Mouse (Mus musculus) lung, postnatal 10 days (tissue): ENCODE measurements at regions not wholly inside any gene's neighbourhood (a gene's known extent, or its start where the extent isn't known, plus 50 kb on each side); places are given as distances from the start of the nearest gene placed in this dataset.

Source experiments
- DNase-seq: peaks from one replicate; pipeline ENCODE4 v3.0.0; 2021

DNA sequence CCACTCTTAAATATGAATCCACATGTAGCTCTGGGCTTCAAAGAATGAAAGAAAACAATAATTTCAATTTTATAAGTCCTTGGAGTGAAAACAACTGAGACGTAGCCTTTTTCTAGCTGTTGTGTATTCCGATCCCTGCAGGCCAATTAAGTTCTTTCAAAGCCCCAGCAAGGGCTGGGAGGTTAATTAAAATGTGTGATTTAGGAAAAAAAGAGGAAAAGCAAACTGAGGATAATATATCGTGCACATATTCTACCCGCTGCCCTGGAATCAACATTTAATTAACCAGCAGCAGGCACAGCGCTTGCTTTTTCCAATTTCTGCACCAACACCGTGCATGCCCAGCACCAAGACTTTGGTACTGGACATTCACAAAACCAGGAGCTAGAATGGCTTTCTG lies 167.0 kb downstream of the Nectin3 start:
- no peak for DNase-seq

DNA sequence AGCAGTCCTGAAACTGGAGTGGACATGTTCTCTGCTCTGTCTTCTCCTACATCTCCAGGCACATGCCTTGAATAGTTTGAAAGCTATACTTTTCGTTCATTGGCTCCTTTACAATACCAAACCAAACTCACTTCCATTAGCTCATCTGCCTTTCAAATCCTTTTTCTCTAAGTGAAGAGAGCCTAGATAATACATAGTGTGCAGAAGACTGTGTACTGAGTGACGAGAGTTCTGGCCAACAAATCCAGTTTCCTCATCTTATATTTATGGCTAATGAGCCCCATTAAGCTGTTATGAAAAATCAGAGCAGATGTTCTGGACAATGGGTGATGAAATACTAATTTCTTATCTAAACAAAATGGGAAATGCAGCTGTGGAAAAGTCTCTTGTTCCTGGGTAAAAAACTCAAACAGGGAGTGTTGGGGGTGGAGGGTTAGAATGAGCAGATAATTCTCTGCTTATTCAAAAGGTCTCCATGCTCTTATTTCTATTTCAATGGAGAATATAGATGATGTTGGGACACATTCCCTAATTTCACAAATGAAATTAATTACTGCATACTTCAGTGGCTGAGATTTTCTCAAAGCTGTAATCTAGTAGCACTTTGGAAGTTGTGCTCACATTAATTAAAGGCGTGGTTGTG lies 144.3 kb upstream of the Gm4737 start:
- DNase-seq = no peak

DNA sequence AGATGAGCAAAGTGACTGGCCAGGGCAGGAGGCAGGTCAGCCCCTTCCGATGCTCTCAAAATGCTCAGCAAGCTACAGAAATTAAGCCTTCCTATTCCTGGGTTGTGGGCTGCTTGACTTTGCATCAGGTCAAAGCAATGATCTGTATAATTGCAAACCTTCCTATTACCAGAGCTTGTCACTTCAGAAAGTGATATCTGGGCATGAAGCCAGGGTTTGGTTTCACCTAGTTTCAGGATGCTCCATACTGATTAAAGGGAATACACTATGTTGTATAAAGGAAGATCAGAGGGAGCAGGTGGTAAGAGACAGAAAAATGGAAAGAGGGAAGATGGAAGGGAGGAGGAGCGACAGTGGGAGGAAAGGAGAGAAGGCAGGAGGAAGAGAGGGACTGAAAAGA lies 142.3 kb upstream of the Gm4737 start:
- DNase-seq = no peak

DNA sequence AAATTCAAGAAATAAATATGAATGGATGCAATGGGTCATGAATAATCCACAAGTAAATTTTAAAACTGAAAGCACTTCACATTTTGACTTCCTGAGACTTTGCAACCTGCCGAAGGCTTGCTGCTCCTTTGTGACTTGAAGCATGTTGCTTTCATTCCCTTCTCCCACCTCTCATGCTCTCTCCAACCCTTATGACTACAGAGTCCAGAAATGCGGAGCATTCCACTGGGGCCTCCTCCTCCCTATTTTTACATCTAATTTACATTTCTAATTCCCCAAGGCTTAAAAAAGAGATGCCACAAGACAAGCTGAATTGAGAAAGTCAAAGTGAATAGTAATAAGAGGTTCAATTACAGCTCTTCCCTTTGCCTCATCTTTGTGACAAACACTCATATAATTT lies 141.5 kb upstream of the Gm4737 start:
- no peak for DNase-seq

- no peak for DNase-seq
Observed at GRCm38 (mm10) chr16:46293831-46294230, 139.0 kb upstream of the Gm4737 start.

DNA sequence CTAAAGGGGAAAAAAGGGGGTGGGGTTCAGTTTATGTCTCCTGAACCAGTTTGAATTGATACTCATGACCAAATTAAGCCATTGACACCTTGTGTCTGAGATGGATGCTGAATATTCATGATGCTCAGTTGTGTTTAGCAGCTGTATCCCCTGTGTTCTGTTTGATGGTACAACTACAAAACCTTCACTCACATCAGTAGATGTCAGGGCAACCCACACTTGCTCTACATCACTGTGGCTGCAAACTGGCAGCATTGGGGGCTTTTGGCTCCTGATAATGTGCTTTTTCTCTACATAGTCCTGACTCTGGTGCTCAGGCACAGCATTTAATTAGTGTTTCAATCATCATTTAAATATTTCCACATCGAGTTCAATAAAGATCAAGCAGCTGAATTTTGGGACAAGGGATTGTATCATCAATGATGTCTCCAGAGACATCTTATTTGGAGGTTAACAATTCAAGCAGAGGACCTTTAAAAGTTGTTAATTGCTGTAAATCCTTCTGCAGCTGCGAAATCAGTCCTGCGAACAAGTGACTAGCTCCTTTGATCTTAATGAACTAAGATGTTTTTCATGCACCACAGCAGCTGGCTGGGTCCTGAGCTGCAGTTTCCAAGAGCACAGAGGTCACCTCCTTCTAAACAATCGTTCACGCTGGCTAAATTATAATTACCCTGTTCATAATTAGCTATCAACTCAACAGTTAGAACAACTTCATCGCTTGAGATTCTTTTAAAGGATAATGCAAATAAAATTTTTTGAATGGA lies 136.4 kb upstream of the Gm4737 start:
- no peak for DNase-seq

DNA sequence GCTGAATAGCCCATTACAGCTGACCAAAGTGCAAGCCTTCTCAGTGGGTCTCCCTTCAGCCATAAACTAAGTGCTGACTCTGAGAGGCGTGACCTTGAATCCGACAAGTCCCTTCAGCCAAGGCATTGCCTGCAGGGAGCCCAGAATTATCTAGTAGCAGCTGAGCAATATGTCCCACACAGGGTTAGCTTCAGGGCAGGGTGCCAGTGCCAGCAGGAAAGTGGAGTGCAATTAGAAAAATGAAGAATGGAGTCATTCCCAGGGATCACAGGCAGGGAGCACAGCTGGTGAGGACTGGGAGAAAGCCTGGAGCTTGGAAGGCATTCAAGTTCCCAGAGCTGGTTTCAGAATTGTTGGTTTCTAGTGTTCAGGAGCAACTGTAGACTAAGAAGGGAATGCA lies 135.3 kb upstream of the Gm4737 start:
- DNase-seq = peak; percentile 53

DNA sequence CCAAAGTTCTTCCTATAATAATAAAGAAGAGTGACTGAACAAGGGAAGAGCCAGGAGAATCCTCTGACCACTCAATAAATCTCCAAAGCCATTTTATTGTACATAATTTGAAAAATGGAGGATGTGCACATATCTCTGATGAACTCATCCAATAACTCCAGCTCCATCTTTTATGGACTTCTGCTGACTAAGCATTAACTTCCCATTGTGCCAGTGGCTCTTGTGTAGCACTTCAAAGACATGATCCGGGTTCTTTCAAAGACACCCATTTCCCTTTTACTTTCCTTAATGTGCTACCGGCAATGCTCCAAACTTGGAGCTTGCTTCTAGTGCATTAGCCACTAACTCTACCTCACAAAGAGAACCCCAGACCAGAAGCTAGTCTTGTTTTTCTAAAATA lies 112.7 kb upstream of the Gm4737 start:
- DNase-seq = no peak

DNA sequence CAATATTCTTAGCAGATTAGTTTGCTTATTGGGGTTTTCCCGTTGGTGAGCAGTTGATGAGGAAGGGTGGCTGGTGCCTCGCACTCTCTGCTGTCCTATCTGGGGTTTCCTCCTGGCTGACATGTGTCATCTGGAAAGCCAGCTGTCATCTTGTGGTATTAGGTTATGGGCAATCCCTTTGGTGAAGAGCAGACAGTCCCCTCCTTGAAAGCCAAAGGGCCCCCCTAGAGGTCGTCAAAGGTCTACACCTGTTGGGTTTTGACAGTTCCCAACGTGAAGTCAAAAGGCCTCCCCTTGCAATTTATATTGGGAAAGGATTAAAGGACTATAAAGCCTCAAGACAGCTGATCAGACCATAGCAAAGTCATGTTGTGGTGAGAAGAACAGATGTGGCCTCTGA lies 96.8 kb upstream of the Gm4737 start:
- DNase-seq = no peak

GRCm38 (mm10) chr16:46250943-46251342 lies 96.1 kb upstream of the Gm4737 start:
- DNase-seq = no peak

DNA sequence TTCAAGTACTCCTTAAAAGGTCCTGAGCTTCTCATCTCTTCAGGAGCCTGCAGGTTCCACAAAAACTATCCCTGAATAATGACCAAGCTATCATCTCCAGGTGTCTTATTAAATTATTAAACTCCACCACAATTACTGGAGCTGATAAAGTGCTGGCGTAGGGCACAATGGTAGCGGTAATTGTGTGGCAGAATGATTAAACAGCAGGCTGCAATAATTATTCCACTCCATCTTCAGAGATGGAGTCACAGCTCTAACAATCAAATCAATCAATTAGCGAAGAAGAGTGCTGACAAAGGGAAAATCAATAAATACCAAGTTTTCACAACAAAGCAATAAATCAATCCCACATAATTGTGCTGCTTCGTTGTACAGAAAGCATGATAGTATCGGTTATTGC lies 90.7 kb upstream of the Gm4737 start:
- no peak for DNase-seq

DNA sequence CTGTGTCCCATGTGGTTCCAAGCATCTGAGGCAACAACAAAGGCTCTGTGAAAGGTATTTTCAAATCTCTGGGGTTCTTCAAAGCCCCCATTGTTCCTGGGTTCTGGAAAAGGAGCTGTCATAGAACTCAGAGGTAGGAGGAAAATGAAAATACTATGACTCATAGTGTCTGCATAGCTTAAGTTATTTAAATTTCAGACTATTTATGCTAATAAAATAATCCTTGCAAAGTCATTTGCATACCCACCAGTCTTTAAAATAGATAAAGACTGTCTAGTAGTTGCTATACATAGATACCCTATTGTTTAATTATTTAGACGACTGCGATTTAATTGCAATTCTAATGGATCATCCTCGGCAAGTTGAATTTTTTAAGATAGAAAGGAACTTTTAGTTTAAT lies 73.9 kb upstream of the Gm4737 start:
- no peak for DNase-seq

- no peak for DNase-seq
Observed at GRCm38 (mm10) chr16:46223084-46223600, 68.3 kb upstream of the Gm4737 start.

GRCm38 (mm10) chr16:46212504-46212903 lies 57.6 kb upstream of the Gm4737 start:
- DNase-seq = no peak

DNA sequence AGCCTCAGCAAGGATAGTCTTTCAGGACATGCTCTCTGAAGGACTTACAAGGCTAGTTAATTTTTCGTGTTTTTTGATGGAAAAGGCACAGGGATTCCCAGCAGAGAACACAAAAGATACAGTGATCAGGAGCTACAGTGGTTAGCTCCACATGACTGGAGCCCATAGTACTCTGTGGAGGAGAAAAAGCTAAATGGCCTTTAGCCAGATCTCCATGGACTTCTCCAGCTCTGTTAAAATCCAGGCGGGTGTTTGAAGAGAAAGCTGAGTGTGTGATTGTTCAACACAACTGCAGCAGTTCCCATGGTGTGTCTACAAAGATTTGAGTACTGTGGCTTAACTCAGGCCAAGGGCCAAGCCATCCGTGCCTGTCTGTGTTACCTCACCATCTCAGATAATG lies 57.0 kb upstream of the Gm4737 start:
- no peak for DNase-seq

GRCm38 (mm10) chr16:46205114-46205513 lies 50.2 kb upstream of the Gm4737 start:
- no peak for DNase-seq
